Mouse (Mus musculus) testis, adult 2 months (tissue): Measurements from ENCODE around the gene Slc13a3.

Experiments used
- CTCF ChIP-seq: fragments of 200-500 bp; IDR thresholded peaks from 2 replicates; pipeline ENCODE4 v1.5.1; 2012; ENCODE audit warnings: low read depth, mild to moderate bottlenecking, inconsistent platforms, low read length, moderate library complexity; ENCODE audit not compliant: control insufficient read depth, insufficient read depth, insufficient replicate concordance
- POLR2A ChIP-seq: fragments of 200-500 bp; IDR thresholded peaks from 2 replicates; pipeline ENCODE4 v1.6.1; 2012; ENCODE audit warnings: low read depth, mild to moderate bottlenecking, inconsistent platforms, low read length, moderate library complexity; ENCODE audit not compliant: control insufficient read depth

- no peak for TF ChIP-seq POLR2A
- TF ChIP-seq CTCF: no peak
These were observed 58.7 kb downstream of the Slc13a3 start for GRCm38 (mm10) chr2:165414321-165414720.
